Mouse (Mus musculus) ES-Bruce4 (cell line): Measurements from ENCODE around the gene Sipa1l2.

Experiments
- CTCF ChIP-seq: IDR thresholded peaks from one replicate; pipeline ENCODE4 v1.8.1; 2011; ENCODE audit warnings: low read depth, low read length
- EP300 ChIP-seq: IDR thresholded peaks from 2 replicates; pipeline ENCODE4 v1.6.1; 2011; ENCODE audit warnings: low read depth, low read length; ENCODE audit not compliant: insufficient read depth
- POLR2A ChIP-seq: IDR thresholded peaks from one replicate; pipeline ENCODE4 v1.8.1; 2011; ENCODE audit warnings: low read length; ENCODE audit not compliant: insufficient read depth

GRCm38 (mm10) chr8:125526999-125527398 is 42.6 kb downstream of the Sipa1l2 start:
- TF ChIP-seq POLR2A (no peak), CTCF (no peak), EP300 (no peak)
